Mouse (Mus musculus) retina, postnatal 7 days (tissue): ENCODE measurements at regions not wholly inside any gene's neighbourhood (a gene's known extent, or its start where the extent isn't known, plus 50 kb on each side); places are given as distances from the start of the nearest gene placed in this dataset.
"Not testable (repeated sequence)": the region's sequence is repeated elsewhere in the genome, so short reads cannot be mapped to it uniquely, and the experiment has no call there.

Source experiments
- DNase-seq: peaks from one replicate; pipeline ENCODE4 v3.0.0-alpha.2; 2012; ENCODE audit warnings: low read depth, low spot score

- DNase-seq = no peak
Measured at GRCm38 (mm10) chr1:161728546-161729206, 59.6 kb downstream of the Fasl start.

GRCm38 (mm10) chr1:161727357-161727756 is 60.9 kb downstream of the Fasl start:
- DNase-seq = not testable (repeated sequence)

DNA sequence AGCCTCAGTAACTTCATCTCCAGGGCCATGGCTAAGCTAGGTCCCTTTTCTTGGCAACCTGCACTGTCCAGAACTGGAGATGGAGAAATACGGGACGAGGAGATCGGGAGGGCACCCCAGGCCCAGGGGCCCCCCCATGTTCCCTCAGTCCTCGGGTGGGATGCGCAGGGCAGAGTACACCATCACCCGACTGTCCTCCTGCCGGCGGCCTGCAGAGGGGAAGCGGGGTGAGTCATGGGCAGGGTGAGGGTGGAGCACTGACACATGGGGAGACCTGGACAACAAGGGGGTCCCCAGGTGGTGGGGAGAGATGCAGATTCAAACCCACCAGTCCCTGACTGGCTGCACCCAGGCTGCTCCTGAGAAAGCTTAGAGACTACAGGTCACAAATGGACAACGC is 62.2 kb downstream of the Fasl start:
- not testable (repeated sequence) for DNase-seq

DNA sequence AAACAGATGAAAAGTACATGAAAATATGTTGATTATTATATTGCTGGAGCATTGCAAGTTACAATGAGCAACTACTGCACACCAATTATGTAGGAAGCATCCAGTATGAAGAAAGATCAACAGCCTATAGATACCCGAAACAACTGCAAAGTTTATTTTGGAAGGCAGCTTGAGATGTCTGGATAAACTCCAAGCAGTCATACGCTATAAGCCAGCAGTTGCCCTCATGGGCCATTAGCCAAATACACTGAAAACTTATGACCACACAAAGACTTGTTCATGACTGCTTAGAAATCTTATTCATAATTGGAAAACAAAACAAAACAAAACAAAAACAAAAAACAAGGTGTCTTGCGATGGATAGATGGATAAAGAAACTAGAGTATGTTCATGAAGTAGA is 68.4 kb downstream of the Fasl start:
- no peak for DNase-seq

GRCm38 (mm10) chr1:161718254-161718653 is 70.0 kb downstream of the Fasl start:
- no peak for DNase-seq

DNA sequence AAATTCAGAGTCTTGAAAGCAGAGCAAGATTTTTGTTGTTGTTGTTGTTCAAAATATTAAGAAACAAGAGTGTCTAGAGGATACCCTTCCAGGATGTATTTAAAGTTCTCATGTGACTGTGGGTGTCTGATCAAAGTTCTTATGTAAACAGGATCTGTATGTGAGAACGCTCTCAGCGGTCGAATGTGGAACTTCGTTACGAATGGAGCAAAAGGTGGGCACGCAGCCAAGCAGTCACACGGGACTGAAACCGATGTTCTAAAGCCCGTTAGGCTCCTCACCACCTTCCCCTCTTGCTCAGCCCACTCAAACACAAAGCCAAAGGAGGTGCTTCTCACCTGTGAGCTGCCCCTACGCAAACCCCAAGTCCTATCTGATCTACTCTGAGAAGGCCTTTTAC is 75.4 kb downstream of the Fasl start:
- DNase-seq = no peak

- no peak for DNase-seq
Measured at GRCm38 (mm10) chr1:161712283-161712682, 76.0 kb downstream of the Fasl start.

DNA sequence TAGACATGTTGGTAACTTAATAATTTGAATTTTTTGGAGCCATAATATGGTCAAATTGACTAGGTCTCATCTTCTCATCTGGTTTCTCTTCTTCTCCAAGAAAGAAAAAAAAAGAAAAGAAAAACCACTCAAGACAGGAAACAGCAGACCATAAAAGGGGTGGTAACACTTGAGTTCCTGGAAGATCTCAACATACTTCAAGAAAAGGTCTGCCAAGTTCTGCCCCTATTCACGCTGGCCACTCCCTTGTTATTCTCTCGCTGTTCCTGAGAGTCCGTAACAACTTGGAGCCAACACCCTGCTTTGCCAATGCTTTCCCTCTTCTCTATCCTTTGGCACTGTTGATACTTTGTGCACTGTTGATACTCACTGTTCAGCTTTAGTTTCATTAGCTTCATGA is 81.2 kb downstream of the Fasl start:
- DNase-seq = no peak

DNA sequence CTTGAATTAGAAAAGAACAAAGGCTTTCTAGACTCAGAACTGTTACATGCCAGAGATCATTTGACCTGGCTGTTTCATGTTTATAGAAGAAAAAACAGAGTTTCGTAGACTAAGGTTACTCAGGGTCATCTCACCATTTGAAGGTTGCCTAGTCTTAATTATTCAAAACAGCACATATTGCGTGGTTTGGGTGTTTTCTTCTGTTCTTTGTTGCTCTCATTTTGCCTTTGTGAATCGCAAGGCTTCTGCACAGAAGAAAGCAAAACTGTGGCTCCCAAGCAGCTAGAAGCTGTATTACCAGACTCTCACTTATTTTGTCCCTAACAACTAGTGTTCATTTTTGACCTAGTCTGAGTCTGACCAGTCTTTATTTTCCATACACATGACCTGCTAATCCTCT is 83.3 kb downstream of the Fasl start:
- no peak for DNase-seq

- DNase-seq = no peak
Measured at GRCm38 (mm10) chr1:161704527-161704926, 83.8 kb downstream of the Fasl start.

DNA sequence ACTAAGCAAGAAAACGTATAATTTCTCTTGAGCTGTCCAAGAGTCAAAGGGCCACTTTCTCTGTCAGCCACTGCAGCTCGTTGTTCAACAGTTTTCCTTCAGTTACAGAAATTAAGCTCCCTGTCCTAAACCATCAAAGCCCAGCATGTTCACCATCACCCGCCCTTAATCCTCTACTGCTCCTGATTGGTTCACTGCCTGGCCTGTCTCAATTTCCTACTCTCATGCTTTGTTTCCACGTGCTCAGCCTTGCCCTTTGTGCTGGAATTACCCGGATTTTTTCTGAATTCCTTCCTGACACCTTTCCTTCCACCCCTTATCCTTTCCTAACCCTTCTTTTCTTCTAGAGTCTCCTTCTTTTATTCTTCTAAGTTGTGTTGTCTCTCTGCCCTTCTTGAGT is 92.4 kb downstream of the Fasl start:
- no peak for DNase-seq

DNA sequence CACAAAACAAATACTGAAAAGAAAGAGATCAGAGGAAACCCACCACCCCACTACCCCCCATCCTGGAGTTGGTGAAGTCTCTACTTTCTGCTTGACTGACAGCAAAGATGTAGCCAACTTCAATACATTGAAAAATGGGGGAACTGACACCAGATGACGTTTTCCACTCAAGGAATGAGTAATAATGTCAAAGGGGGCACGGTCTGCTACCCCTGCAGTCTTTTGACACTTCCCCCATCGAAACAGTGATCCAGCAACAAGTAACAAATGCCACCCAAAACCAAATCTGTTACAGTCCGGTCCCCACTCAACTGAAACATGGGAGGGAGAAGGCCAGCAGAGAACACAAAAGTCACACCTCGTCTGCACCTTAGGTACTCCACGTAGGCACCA is 94.5 kb downstream of the Fasl start:
- no peak for DNase-seq

DNA sequence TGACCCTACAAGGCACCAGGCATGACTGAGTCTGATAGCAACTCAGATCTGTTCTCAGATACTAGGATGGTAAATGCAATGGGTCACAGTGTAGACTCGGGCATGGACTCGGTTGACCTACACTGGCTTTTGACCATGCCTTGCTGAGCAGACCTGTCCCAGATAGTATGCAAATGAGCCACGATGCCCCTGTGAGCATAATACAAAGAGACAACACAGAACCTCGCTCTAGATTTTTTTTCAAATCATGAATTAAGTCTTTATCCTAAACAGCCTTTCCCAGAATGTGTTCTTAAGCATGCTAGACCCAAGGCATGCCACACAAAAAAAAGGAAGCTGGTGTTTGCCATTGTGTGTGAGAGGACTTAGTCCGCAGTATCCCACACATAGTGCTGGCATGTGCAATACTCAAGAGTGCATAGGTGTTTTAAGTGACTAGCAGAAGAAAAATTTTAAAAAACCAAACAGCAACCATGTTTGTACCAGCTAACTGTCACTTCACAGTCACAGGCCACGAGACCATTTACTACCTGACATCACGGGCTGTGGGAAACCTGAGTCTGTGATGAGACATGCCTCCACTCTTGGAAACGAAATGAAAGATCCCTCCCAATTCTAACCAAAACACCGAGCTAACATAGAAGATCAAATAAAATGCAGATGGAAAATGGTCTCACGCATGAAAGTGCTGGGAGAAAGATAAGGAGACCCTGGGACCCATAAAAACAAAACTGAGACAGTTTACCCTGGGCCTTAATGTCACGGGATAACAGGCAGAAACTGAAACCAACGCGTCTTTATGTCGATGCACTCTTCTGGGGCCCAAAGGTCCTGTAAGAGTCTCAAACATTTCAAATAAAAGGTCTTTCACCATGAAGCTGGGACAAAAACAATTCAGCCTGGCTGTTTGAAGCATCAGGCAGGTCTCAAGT is 95.2 kb downstream of the Fasl start:
- no peak for DNase-seq

- no peak for DNase-seq
Measured at GRCm38 (mm10) chr1:161688946-161689345, 99.3 kb downstream of the Fasl start.

- peak; percentile 25 for DNase-seq
Measured at GRCm38 (mm10) chr1:161687548-161687947, 100.7 kb downstream of the Fasl start.

DNA sequence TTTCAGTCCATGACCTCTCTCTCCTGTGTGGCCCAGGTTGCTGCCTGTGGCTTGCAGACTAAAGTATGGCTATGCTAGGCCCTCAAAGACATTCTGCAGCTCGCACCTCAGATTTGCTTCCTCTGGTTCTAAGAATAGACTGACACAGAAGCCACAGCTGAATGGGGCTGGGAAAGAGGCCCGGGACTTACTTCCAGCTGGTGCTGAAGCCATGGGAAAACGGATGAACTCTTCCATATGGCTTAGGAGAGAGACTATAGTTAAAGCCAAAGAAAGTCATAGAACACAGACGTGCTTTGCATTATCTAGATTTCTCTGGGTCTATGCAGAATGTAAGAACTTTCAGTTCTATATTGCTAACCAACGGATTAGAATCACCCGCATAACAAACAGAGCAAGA is 107.7 kb downstream of the Fasl start:
- DNase-seq = no peak

- no peak for DNase-seq
Measured at GRCm38 (mm10) chr1:161670937-161671336, 117.4 kb downstream of the Fasl start.

GRCm38 (mm10) chr1:161664321-161664720 is 124.0 kb downstream of the Fasl start:
- DNase-seq = no peak

DNA sequence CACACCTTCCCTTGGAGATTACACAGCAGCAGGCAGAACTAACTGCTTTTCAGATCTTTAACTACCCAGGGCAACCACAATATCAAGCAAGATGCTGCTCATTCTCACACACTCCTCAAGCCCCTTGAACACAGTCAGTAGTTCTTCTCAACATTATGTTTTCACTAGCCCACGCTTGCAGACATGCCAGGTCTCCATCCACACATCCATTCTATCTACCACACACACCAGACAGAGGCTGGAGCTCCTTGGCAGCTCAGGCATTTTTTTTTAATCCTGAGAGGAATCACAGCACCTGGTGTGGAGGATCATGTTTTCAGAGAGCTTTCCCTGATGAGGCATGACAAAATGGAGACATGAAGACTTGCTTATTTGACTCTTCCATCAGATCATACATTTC is 124.9 kb downstream of the Fasl start:
- DNase-seq = no peak

- no peak for DNase-seq
Measured at GRCm38 (mm10) chr1:161662241-161662640, 126.1 kb downstream of the Fasl start.

- no peak for DNase-seq
Measured at GRCm38 (mm10) chr1:161657511-161657910, 130.8 kb downstream of the Fasl start.

DNA sequence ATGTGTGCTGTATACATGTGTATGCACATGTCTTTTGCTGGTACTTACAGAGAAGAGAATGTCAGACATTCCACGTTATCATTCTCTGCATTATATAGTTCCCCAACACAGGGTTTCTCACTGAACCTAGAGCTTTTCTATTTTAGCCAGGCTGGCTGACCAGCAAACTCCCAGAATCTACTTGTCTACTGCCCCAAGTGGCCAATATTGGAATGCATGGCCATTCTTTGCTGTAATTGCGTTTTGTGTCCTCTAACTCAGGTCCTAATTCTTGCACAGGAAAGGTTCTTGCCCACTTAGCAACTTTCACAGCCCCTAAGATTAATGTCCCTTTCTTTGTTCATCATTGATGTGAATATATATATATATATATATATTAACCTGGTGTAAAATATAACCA is 138.9 kb downstream of the Fasl start:
- DNase-seq = no peak

DNA sequence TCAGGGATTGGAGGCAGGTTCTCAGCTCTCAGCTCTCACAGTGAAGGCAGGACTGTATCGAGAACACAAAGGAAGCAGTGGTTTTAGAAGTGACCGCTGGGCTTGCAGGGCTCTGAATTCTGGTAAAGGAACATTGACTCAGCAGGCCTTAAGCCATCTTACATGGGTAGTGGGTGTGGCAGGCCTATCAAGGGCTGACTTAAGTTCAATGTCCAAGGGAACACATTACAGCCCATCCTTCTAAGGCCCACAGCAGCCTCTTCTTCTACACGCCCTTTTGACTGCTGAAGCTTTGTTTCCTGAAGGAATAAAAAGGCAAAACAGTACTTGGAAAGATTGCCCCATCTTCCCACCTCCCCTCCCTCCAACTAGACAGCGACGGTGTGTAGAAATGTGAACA is 137.6 kb downstream of the Tnfsf18 start:
- no peak for DNase-seq
